Mouse (Mus musculus) kidney, embryonic 15.5 days (tissue): ENCODE measurements at regions not wholly inside any gene's neighbourhood (a gene's known extent, or its start where the extent isn't known, plus 50 kb on each side); places are given as distances from the start of the nearest gene placed in this dataset.

Source experiments
- ATAC-seq: fragments of 200-750 bp; cut with Nextera tagmentation; replicated peaks from 2 replicates; pipeline ENCODE4 v1.8.0; 2017; ENCODE audit warnings: moderate TSS enrichment; ENCODE audit not compliant: low FRiP score
- H3K27ac ChIP-seq: fragments of 300-500 bp; sonication (generic); 2 replicates; pipeline ENCODE4 v1.5.1; 2015; ENCODE audit warnings: mild to moderate bottlenecking, inconsistent platforms
- H3K27me3 ChIP-seq: fragments of 300-500 bp; sonication (generic); 2 replicates; pipeline ENCODE4 v1.6.1; 2015; ENCODE audit warnings: inconsistent platforms
- H3K36me3 ChIP-seq: fragments of 300-500 bp; sonication (generic); 2 replicates; pipeline ENCODE4 v1.6.1; 2015; ENCODE audit warnings: inconsistent platforms
- H3K4me1 ChIP-seq: fragments of 300-500 bp; sonication (generic); 2 replicates; pipeline ENCODE4 v1.6.1; 2015; ENCODE audit warnings: inconsistent platforms
- H3K4me2 ChIP-seq: fragments of 300-500 bp; sonication (generic); 2 replicates; pipeline ENCODE4 v1.6.1; 2015; ENCODE audit warnings: moderate library complexity, mild to moderate bottlenecking, inconsistent platforms
- H3K4me3 ChIP-seq: fragments of 300-500 bp; sonication (generic); replicated peaks from 2 replicates; pipeline ENCODE4 v1.5.1; 2015; ENCODE audit warnings: mild to moderate bottlenecking, inconsistent platforms
- H3K9ac ChIP-seq: fragments of 300-500 bp; sonication (generic); 2 replicates; pipeline ENCODE4 v1.6.1; 2015; ENCODE audit warnings: mild to moderate bottlenecking, inconsistent platforms
- H3K9me3 ChIP-seq: fragments of 300-500 bp; sonication (generic); replicated peaks from 2 replicates; pipeline ENCODE4 v1.6.1; 2016; ENCODE audit warnings: inconsistent platforms
- WGBS: fragments of 180-500 bp; shearing (Covaris S2); methylation state at CpG from one replicate; pipeline ENCODE4 v1.1.7; 2015; ENCODE audit warnings: mixed read lengths; 5-methylcytosine and 5-hydroxymethylcytosine counted together

DNA sequence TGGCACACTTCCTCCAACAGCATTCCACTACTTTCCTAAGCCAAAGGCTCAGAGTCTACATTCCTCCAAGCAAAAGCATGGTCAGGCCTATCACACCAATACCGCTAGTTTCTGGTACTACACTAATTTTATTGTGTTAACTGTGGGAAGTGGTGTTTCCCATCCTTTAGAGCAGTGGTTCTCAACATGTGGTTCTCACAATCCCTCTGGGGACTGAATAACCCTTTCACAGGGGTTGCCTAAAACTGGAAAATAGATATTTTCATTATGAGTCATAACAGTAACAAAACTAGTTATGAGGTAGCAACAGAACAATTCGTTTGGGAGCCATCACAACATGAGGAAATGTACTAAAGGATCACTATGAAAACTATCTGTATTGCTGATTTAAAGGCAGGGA is 74.2 kb upstream of the Cp start:
- Histone ChIP-seq H3K9me3 (no peaks in the 10 kb centered on the region), H3K27ac (no peak overlapping the region), H3K4me2 (no peak overlapping the region), H3K4me1 (no peaks in the 10 kb centered on the region), H3K36me3 (no peaks in the 10 kb centered on the region), H3K27me3 (no peaks in the 10 kb centered on the region), H3K4me3 (no peak overlapping the region), H3K9ac (no peak overlapping the region)
- ATAC-seq: no peak
- WGBS: 77% methylated on average over 2 of the region's 2 CpGs

DNA sequence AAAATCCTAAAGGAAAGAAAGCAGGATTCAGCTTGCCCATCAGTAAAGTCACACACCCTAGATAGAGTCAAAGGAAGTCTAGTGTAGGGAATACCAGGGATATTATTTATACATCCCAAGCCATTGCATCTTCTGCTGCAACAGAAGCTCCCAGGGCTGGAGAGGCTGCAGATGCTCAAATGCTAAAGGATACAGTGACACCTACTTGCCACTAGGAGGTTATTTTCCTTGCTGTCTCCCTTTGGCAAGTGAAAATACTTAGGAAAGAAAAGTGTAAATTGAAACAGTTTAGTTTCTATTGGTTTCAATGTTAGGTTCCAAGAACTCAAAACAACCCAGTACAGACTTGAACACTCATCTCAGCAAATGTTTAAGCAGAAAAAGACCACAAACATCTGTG is 68.4 kb upstream of the Cp start:
- Histone ChIP-seq H3K9me3 (no peaks in the 10 kb centered on the region), H3K4me1 (no peaks in the 10 kb centered on the region), H3K27ac (no peak overlapping the region), H3K27me3 (no peaks in the 10 kb centered on the region), H3K9ac (no peak overlapping the region), H3K4me2 (no peak overlapping the region), H3K4me3 (no peak overlapping the region), H3K36me3 (no peaks in the 10 kb centered on the region)
- no peak for ATAC-seq

DNA sequence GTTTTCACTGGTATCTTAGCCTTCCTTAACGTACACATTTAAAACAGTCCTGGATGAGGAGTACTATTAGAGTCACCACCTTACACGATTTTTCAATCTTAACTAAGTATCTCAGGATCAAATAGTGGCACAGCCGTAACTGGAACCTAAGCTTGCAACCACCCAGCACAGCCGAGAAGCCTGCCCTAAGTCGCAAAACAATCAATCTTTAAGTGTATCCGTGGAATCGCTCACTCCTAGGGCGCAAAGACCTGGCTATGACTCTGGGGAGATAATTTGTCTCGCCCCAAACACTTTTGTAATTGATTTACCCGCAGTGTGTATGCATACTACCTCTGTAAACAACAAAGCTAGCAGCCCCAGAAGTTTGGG is 62.6 kb upstream of the Cp start:
- peak; percentile 69; the same call in 1 of the 2 replicates for ATAC-seq
- Histone ChIP-seq H3K36me3 (peaks cover 19% of the 10 kb centered on the region), H3K27me3 (no peaks in the 10 kb centered on the region), H3K4me3 (peak overlapping the region; percentile 82), H3K9me3 (no peaks in the 10 kb centered on the region), H3K27ac (no peak overlapping the region), H3K4me1 (peaks cover 12% of the 10 kb centered on the region), H3K4me2 (peak overlapping the region; percentile 65), H3K9ac (0 out of 2 replicates have a peak overlapping the region, but pooled peaks have one; percentile 30)
- WGBS: 3% methylated on average over 10 of the region's 10 CpGs

DNA sequence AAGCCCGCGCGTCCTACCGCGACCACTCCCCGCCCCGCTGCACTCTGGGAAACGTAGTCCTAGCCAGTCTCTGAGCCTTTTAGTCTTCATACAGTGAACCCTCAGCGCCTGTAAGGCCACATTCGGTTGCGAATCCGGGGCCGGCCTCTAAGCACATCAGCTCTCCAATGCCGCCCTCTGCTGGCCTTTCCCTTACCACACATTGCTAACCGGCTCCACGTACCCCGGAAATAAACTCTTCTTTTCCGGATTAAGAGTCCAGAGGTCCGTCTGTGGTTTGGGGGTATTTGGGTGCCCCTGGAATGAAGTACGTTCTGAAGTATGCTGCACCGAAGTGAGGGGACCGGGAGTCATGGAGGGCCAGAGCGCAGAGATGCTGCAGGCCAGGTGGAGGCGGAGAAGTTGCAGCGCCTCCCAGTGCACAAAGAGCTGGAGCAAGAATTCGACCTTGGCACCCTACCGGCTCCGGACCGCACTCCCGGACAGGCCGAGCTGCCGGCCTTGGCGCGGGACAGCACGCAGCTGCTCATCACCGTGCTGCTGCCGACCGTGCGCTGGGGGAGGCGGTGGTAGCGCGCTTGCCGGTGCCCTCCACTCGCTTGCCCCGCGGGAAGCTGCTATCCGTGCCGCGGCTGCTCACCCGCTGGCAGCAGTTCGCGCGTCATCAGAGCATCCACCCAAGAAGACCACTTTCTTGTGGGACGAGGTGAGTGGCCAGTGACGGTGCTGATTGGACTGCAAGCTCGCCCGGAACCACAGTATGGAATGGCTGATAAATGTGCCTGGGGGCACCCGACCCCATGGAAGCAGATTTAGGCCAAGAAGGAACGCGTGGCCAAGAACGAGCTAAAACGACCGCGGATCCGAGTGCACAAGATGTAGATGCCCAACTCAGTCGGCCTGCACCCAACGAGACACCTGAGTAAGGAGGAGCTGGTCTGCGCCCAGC is 62.0 kb upstream of the Cp start:
- H3K4me1 ChIP-seq: peaks cover 12% of the 10 kb centered on the region
- H3K9ac ChIP-seq: peak overlapping the region; percentile 85
- H3K4me2 ChIP-seq: peak overlapping the region; percentile 73
- peak overlapping the region; percentile 82 for H3K4me3 ChIP-seq
- WGBS: under 1% methylated on average over 68 of the region's 68 CpGs
- no peaks in the 10 kb centered on the region for H3K27me3 ChIP-seq
- ATAC-seq: peak; percentile 100
- H3K27ac ChIP-seq: peak overlapping the region; percentile 77
- H3K36me3 ChIP-seq: peaks cover 19% of the 10 kb centered on the region
- no peaks in the 10 kb centered on the region for H3K9me3 ChIP-seq

DNA sequence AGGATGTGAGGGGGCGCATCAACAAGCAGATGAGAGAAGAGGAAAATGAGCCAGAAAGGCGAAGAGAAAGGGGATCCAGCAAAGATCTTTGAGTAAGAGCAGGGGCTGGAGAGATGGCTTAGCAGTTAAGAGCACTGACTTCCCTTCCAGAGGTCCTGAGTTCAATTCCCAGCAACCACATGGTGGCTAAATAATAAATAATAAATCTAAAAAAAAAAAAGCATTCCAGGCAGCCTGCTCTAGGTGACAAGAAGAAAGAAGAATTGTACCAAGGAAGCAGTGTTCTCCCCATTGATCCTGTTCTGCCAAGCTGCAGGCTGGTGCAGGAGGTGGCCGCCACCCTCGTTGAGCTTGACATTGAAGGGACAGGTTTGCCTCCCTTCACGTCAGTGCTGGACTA is 61.1 kb upstream of the Cp start:
- ATAC-seq: no peak

DNA sequence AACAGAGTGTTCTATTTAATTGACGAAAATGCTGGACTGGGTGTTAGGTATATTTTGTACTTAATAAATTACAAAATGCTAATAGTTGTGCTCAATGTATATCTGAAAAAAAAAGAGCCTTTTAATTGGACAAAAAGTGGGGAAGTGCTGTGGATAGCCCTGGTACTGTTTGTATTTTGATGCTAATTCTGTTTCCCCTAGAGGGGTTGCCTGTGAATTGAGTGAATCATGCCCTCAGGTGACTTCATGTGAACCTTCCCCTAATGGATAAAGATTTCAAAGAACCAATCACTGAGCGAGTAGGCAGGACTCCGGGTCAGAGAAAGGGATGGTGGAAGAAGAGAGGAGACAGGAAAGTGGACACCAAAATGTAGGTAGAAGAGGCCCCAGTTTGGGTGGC is 59.7 kb upstream of the Cp start:
- H3K27ac ChIP-seq: no peak overlapping the region
- H3K9me3 ChIP-seq: no peaks in the 10 kb centered on the region
- ATAC-seq: no peak
- no peaks in the 10 kb centered on the region for H3K27me3 ChIP-seq
- no peak overlapping the region for H3K4me2 ChIP-seq
- H3K36me3 ChIP-seq: peaks cover 19% of the 10 kb centered on the region
- no peak overlapping the region for H3K4me3 ChIP-seq
- H3K9ac ChIP-seq: no peak overlapping the region
- H3K4me1 ChIP-seq: peaks cover 12% of the 10 kb centered on the region
- 95% methylated on average over 3 of the region's 3 CpGs for WGBS

More for the DNA sequence above, 61.1 kb upstream of the Cp start:
- 47% methylated on average over 5 of the region's 5 CpGs for WGBS
- no peaks in the 10 kb centered on the region for H3K9me3 ChIP-seq
- H3K27me3 ChIP-seq: no peaks in the 10 kb centered on the region
- peak overlapping the region; percentile 82 for H3K4me3 ChIP-seq
- peaks cover 12% of the 10 kb centered on the region for H3K4me1 ChIP-seq
- H3K36me3 ChIP-seq: peaks cover 19% of the 10 kb centered on the region
- peak overlapping the region; percentile 85 for H3K9ac ChIP-seq
- H3K27ac ChIP-seq: no peak overlapping the region
- peak overlapping the region; percentile 73 for H3K4me2 ChIP-seq

DNA sequence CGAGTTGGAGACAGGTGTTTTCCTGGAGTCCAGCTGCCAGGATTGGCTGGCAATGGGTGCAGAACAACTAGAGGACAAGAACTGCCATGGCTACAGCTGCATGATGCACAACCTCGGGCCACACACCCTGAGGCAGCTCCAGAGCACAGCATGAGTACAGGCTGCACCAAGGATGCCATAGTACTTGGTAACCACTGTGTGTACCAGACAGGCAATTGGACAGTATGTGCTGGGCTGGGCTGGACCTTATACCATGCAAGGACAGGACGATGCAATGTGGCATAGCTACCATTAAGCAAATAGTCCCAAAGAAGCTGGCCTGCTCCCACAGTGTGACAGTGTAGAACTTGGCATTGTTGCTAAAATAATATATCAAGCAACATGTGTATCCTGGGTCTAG is 54.6 kb upstream of the Cp start:
- 85% methylated on average over 3 of the region's 3 CpGs for WGBS
- ATAC-seq: 0 out of 2 replicates have a peak, but pooled peaks have one; percentile 43
- H3K27ac ChIP-seq: no peak overlapping the region

DNA sequence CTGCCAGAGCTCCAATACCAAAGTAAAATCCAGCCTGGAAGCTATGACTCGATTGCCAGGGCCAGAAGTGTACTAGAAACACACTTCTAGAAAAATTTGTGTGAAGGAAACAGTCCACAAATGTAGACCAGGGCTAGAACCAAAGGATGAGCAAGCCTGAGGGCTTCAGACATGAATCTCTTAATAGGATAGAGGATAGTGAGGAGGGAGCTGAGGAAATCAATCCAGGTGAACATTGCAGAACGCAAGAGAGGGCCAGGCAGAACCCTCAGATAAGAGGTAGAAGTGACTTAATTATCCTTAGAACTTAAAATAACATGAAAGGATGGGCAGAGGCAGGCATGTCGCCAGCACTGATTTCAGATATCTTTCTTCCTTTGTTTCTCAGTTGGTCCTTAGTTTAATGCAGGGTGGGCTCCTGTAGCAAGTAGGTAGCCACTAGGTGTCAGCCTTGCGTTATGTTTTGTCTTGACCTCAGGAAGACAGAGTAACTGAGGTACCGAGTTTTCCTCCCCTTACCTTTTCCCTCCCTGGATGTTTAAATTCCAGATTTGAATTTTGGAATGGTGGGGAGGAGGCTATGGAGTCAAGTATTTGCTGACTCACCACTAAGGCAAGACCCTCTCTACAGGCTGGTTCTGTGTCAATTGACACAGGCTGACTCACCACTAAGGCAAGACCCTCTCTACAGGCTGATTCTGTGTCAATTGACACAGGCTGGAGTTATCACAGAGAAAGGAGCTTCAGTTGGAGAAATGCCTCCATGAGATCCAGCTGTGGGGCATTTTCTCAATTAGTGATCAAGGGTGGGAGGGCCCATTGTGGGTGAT is 52.2 kb upstream of the Cp start:
- no peak overlapping the region for H3K9ac ChIP-seq
- peak; percentile 82 for ATAC-seq
- no peaks in the 10 kb centered on the region for H3K4me1 ChIP-seq
- no peak overlapping the region for H3K4me2 ChIP-seq
- 30% methylated on average over 5 of the region's 5 CpGs for WGBS
- no peaks in the 10 kb centered on the region for H3K9me3 ChIP-seq
- H3K27ac ChIP-seq: no peak overlapping the region
- H3K4me3 ChIP-seq: no peak overlapping the region
- H3K27me3 ChIP-seq: no peaks in the 10 kb centered on the region
- H3K36me3 ChIP-seq: no peaks in the 10 kb centered on the region

More for the DNA sequence above, 54.6 kb upstream of the Cp start:
- no peaks in the 10 kb centered on the region for H3K4me1 ChIP-seq
- H3K9me3 ChIP-seq: no peaks in the 10 kb centered on the region
- no peak overlapping the region for H3K4me2 ChIP-seq
- H3K9ac ChIP-seq: no peak overlapping the region
- peaks cover 17% of the 10 kb centered on the region for H3K36me3 ChIP-seq
- no peak overlapping the region for H3K4me3 ChIP-seq
- no peaks in the 10 kb centered on the region for H3K27me3 ChIP-seq
